In the genomic region with DNA sequence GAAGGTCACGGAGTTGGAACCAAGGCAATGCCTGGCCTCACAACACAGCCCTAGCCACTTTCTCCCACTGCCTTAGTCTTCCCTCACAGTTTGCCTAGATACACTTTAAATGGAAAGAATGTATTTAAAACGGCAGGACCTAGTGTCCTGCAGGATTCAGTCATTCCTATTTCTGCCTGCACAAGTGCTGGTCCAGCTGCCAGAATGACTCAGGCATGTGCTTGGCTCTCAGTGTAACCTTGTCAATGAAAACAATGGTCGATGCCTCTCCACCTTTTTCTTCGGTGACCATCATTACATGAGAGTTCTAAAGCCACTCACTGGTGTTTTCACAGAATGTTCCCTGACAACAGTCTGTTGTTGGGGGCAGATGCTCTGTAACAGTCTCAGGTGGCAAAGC, we compare ENCODE assay signal across 19 mouse cellular contexts. TPM values are rescaled to one million over a fixed set of nuclear protein-coding genes. Genes with fewer than 3 reads are reported as not detected.
"Had no signal": no experiment of that assay in that cellular context is flagged by ENCODE, and none has a peak within 500 bp of the region (broad histone marks: within the 10 kb centered on the region; RNA-seq: fewer than 3 reads in every experiment).

No protein-coding gene starts in this region.

- H3K4me3 ChIP-seq: left cerebral cortex, adult 2 months; limb, embryonic 10.5 days; megakaryocyte, embryonic 14.5 days; midbrain, embryonic 12.5 days; neural tube, embryonic 15.5 days had no signal

- H3K9me3 ChIP-seq: limb, embryonic 10.5 days; megakaryocyte, embryonic 14.5 days; midbrain, embryonic 12.5 days; neural tube, embryonic 15.5 days had no signal

- H3K4me1 ChIP-seq: limb, embryonic 10.5 days; midbrain, embryonic 12.5 days; neural tube, embryonic 15.5 days had no signal

- H3K27ac ChIP-seq: left cerebral cortex, adult 2 months; limb, embryonic 10.5 days; macrophage; midbrain, embryonic 12.5 days; neural tube, embryonic 15.5 days had no signal

- DNase-seq: kidney, postnatal 25 days; lung, embryonic 14.5 days; lung, postnatal 10 days; right cerebral cortex, adult 18-20 months; right cerebral cortex, postnatal 25 days; thymus, adult 18-20 months; thymus, postnatal 14 days had no signal

- H3K27me3 ChIP-seq: midbrain, embryonic 12.5 days; neural tube, embryonic 15.5 days had no signal

RNA-seq across cellular contexts. Expression of a gene that starts 52.5 kb away (rescaled TPM):
- total RNA-seq: layer of hippocampus, postnatal 25 days had no signal
- polyA plus RNA-seq: kidney, embryonic 16.5 days; limb, embryonic 10.5 days; liver, embryonic 16.5 days; lung, embryonic 14.5 days; macrophage; midbrain, embryonic 12.5 days; midbrain, embryonic 16.5 days; neural tube, embryonic 11.5 days; neural tube, embryonic 15.5 days; small intestine, adult 2 months had no signal
